Mouse (Mus musculus) kidney, postnatal 4 days (tissue): Measurements from ENCODE around the gene Hils1.

ENCODE experiments used
- DNase-seq, 2 experiments: peaks; one replicate each; pipeline ENCODE4 v3.0.0; 2021; ENCODE audit warnings: mixed read lengths in 2 of 2

The Hils1 gene

GRCm38 (mm10) chr11:94989562-94990017 lies 22.2 kb downstream of the Hils1 start:
- DNase-seq: peak; percentile 81 to 89

GRCm38 (mm10) chr11:94990102-94990748 lies 22.8 kb downstream of the Hils1 start:
- DNase-seq: no peak

- peak; percentile 94 to 96 for DNase-seq
Measured at GRCm38 (mm10) chr11:94990749-94991577, 23.6 kb downstream of the Hils1 start, which contains the start of gene Ppp1r9b. Ppp1r9b (plus strand) TSS chr11:94991035.

- peak; percentile 67 to 76 for DNase-seq
Measured at GRCm38 (mm10) chr11:94991641-94992479, 24.5 kb downstream of the Hils1 start.

- DNase-seq: peak; percentile 42 to 53
Measured at GRCm38 (mm10) chr11:94992480-94992753, 25.0 kb downstream of the Hils1 start.

GRCm38 (mm10) chr11:94992754-94993606 lies 25.6 kb downstream of the Hils1 start:
- peak; percentile 68 to 79 for DNase-seq

- DNase-seq: no peak
Measured at GRCm38 (mm10) chr11:94994208-94994814, 26.9 kb downstream of the Hils1 start.

- no peak for DNase-seq
Measured at GRCm38 (mm10) chr11:94994947-94995772, 27.8 kb downstream of the Hils1 start.

- no peak for DNase-seq
Measured at GRCm38 (mm10) chr11:94996101-94996500, 28.7 kb downstream of the Hils1 start.

- DNase-seq: no peak
Measured at GRCm38 (mm10) chr11:94996984-94997383, 29.6 kb downstream of the Hils1 start.

- no peak for DNase-seq
Measured at GRCm38 (mm10) chr11:94997596-94997995, 30.2 kb downstream of the Hils1 start.

GRCm38 (mm10) chr11:94998041-94998531 lies 30.7 kb downstream of the Hils1 start:
- no peak for DNase-seq

GRCm38 (mm10) chr11:95000128-95000527 lies 32.7 kb downstream of the Hils1 start:
- no peak for DNase-seq

GRCm38 (mm10) chr11:95000548-95000947 lies 33.2 kb downstream of the Hils1 start:
- DNase-seq: peak; percentile 68 to 78

- DNase-seq: peak; percentile 79 to 84
Measured at GRCm38 (mm10) chr11:95001058-95001457, 33.7 kb downstream of the Hils1 start.

GRCm38 (mm10) chr11:95001584-95002347 lies 34.4 kb downstream of the Hils1 start:
- no peak for DNase-seq

GRCm38 (mm10) chr11:95002705-95003104 lies 35.3 kb downstream of the Hils1 start:
- peak in 1 of 2 experiments; percentile 0 for DNase-seq

GRCm38 (mm10) chr11:95004136-95004936 lies 36.9 kb downstream of the Hils1 start:
- DNase-seq: peak in 1 of 2 experiments; percentile 37

- DNase-seq: no peak
Measured at GRCm38 (mm10) chr11:95004937-95005198, 37.5 kb downstream of the Hils1 start.
